Mouse (Mus musculus) neural tube, embryonic 13.5 days (tissue): Measurements from ENCODE around the gene Insl6. TPM values are rescaled to one million over a fixed set of nuclear protein-coding genes. Genes with fewer than 3 reads are reported as not detected.

Experiments
- ATAC-seq: fragments of 200-750 bp; cut with Nextera tagmentation; 2 replicates; pipeline ENCODE4 v1.8.0; 2017; ENCODE audit warnings: low read depth, mild to moderate bottlenecking, moderate TSS enrichment, moderate library complexity
- H3K27ac ChIP-seq: fragments of 300-500 bp; sonication (generic); replicated peaks from 2 replicates; pipeline ENCODE4 v1.5.1; 2015; ENCODE audit warnings: moderate library complexity, mild to moderate bottlenecking, inconsistent platforms
- H3K27me3 ChIP-seq: fragments of 300-500 bp; sonication (generic); 2 replicates; pipeline ENCODE4 v1.6.1; 2015; ENCODE audit warnings: mild to moderate bottlenecking, inconsistent platforms
- H3K36me3 ChIP-seq: fragments of 300-500 bp; sonication (generic); 2 replicates; pipeline ENCODE4 v1.6.1; 2015; ENCODE audit warnings: mild to moderate bottlenecking, inconsistent platforms
- H3K4me1 ChIP-seq: fragments of 300-500 bp; sonication (generic); replicated peaks from 2 replicates; pipeline ENCODE4 v1.6.1; 2015; ENCODE audit warnings: inconsistent platforms
- H3K4me2 ChIP-seq: fragments of 300-500 bp; sonication (generic); 2 replicates; pipeline ENCODE4 v1.6.1; 2015; ENCODE audit warnings: inconsistent platforms, mild to moderate bottlenecking, moderate library complexity
- H3K4me3 ChIP-seq: fragments of 300-500 bp; sonication (generic); 2 replicates; pipeline ENCODE4 v1.5.1; 2015; ENCODE audit warnings: mild to moderate bottlenecking, inconsistent platforms
- H3K9ac ChIP-seq: fragments of 300-500 bp; sonication (generic); 2 replicates; pipeline ENCODE4 v1.6.1; 2015; ENCODE audit warnings: moderate library complexity, mild to moderate bottlenecking, inconsistent platforms
- H3K9me3 ChIP-seq: fragments of 300-500 bp; sonication (generic); 2 replicates; pipeline ENCODE4 v1.6.1; 2016; ENCODE audit warnings: inconsistent platforms
- WGBS: fragments of 180-500 bp; shearing (Covaris S2); methylation state at CpG from one replicate; pipeline ENCODE4 v1.1.7; 2015; 5-methylcytosine and 5-hydroxymethylcytosine counted together
- polyA plus RNA-seq: library from polyadenylated mRNA; unstranded; fragments of >200 nt; fragmentation: Nextera tagmentation; extraction: Ambion mirVana; gene quantifications from 2 replicates; pipeline ENCODE4 v1.2.1, GENCODE M21; 2015

Insl6 gene
- polyA plus RNA-seq, 1 experiment from 2014 or later: 2.7 TPM

DNA sequence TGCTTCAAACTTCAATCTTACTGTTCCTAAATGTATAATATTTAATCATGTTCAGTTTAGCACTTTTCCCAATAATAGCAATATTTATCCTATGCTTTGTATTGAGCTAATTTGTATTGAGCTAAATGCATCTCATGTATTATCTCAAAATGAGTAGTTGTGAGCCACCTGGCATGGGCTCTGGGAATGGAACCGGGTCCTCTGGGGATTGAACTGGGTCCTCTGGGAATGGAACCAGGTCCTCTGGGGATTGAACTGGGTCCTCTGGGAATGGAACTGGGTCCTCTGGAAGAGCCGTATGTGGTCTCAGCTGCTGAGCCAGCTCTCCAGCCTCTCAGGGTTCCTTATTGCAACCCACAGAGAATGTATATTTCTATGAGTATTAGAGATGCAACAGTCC, 23.0 kb downstream of the Insl6 start:
- Histone ChIP-seq H3K9ac (no peak overlapping the region), H3K4me3 (no peak overlapping the region), H3K4me2 (no peak overlapping the region), H3K9me3 (no peaks in the 10 kb centered on the region), H3K4me1 (no peaks in the 10 kb centered on the region), H3K27ac (no peak overlapping the region), H3K27me3 (no peaks in the 10 kb centered on the region), H3K36me3 (peaks cover 65% of the 10 kb centered on the region)
- no peak for ATAC-seq
- WGBS: 94% methylated on average over 2 of the region's 2 CpGs

DNA sequence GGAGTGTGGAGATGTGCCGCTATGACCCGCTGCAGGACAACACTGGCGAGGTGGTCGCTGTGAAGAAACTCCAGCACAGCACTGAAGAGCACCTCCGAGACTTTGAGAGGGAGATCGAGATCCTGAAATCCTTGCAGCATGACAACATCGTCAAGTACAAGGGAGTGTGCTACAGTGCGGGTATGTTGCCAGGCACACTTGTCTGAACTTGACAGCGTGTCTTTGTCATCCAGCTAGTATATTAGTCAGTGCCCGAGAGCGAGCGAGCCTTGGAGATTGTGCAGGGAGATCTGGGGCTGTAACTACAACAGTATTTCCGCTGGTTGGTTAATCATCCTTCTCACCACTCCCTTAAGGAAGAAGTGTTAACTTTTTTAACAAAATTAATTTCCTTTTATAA, 24.2 kb downstream of the Insl6 start:
- no peak overlapping the region for H3K4me2 ChIP-seq
- 90% methylated on average over 13 of the region's 13 CpGs for WGBS
- peaks cover 70% of the 10 kb centered on the region for H3K36me3 ChIP-seq
- no peaks in the 10 kb centered on the region for H3K9me3 ChIP-seq
- ATAC-seq: no peak
- no peak overlapping the region for H3K4me3 ChIP-seq
- no peak overlapping the region for H3K9ac ChIP-seq
- no peaks in the 10 kb centered on the region for H3K27me3 ChIP-seq
- no peaks in the 10 kb centered on the region for H3K4me1 ChIP-seq
- H3K27ac ChIP-seq: no peak overlapping the region

DNA sequence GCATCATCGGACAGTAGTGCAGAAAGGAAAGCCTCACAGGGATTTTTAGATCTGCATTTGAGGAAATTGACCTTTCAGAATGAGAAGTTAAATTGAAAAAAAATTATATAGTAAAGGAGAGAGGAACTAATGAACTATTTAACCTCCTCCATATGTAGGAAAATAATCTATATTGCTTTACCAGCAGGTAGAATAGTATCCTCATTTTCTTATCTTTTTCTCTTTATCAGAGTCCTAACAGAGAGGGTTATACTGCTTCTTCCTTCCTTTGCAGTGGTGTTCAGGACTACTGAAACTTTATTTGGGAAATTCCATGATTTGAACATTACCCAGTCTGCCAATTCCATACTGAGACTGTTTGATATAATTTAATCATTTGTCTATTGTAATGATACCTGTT, 27.8 kb downstream of the Insl6 start:
- Histone ChIP-seq H3K9ac (no peak overlapping the region), H3K27me3 (no peaks in the 10 kb centered on the region), H3K4me3 (no peak overlapping the region), H3K36me3 (peaks cover 65% of the 10 kb centered on the region), H3K4me2 (no peak overlapping the region), H3K27ac (no peak overlapping the region), H3K4me1 (no peaks in the 10 kb centered on the region), H3K9me3 (no peaks in the 10 kb centered on the region)
- WGBS: 93% methylated on average over 1 of the region's 1 CpGs
- ATAC-seq: no peak

DNA sequence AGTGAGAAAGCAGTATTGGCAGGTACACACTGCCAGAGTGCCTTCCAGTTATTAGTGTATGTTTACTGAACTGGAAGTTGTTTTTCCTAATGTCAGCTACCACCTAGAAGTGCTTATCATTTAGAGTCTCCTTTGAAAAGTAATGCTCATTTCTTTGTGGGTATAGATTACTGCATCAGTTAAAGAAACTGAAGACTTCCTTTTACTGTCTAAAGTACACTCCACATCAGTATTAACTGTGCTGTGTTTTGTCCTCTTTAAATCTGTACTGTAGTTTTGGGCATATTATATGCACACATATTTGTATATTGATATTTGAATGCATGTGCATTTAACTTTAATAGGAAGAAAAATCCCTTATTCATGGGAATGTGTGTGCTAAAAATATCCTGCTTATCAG, 29.0 kb downstream of the Insl6 start:
- no peaks in the 10 kb centered on the region for H3K27me3 ChIP-seq
- H3K27ac ChIP-seq: no peak overlapping the region
- no peak for ATAC-seq
- H3K36me3 ChIP-seq: peaks cover 70% of the 10 kb centered on the region
- H3K4me3 ChIP-seq: no peak overlapping the region
- H3K4me2 ChIP-seq: no peak overlapping the region
- no peaks in the 10 kb centered on the region for H3K4me1 ChIP-seq
- H3K9me3 ChIP-seq: no peaks in the 10 kb centered on the region
- H3K9ac ChIP-seq: no peak overlapping the region

DNA sequence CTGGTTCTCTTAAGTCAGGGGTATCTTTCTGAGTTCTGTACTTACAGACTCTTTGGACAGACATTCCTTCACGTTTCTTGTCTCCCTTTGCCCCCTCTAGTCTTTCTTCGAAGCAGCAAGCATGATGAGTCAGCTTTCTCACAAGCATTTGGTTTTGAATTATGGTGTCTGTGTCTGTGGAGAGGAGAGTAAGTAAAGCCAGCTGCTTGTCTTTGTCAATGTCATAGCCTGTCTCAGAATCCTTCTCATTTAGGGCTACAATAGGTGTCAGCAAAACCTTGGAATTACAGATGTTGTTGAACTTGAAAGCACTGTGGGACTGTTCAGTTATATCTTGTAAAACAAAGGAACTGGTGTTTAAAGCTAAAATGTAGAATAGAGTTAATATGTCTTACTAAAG, 30.4 kb downstream of the Insl6 start:
- Histone ChIP-seq H3K4me3 (no peak overlapping the region), H3K27me3 (no peaks in the 10 kb centered on the region), H3K4me1 (no peaks in the 10 kb centered on the region), H3K9ac (no peak overlapping the region), H3K36me3 (peaks cover 67% of the 10 kb centered on the region), H3K27ac (no peak overlapping the region), H3K4me2 (no peak overlapping the region), H3K9me3 (no peaks in the 10 kb centered on the region)
- WGBS: 57% methylated on average over 2 of the region's 2 CpGs
- no peak for ATAC-seq

DNA sequence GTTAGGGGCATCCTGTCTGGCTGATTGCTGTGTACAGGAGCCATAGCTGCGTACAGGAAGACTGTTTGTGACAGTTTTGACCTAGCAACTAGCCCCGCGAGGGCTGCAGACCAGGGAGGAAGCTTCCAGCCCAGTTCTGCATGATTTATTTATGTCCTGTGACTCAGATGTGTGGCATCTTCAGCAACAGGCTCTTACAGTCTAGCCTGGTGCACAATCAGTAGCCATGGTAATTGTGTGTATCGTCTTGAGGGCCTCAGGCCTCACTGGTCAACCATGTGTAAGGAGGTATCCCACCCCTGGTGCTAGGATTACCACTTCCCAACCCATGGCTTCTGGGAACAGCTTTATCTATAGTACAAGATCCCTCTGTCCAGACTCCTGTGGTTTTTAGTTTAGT, 32.6 kb downstream of the Insl6 start:
- H3K36me3 ChIP-seq: peaks cover 56% of the 10 kb centered on the region

DNA sequence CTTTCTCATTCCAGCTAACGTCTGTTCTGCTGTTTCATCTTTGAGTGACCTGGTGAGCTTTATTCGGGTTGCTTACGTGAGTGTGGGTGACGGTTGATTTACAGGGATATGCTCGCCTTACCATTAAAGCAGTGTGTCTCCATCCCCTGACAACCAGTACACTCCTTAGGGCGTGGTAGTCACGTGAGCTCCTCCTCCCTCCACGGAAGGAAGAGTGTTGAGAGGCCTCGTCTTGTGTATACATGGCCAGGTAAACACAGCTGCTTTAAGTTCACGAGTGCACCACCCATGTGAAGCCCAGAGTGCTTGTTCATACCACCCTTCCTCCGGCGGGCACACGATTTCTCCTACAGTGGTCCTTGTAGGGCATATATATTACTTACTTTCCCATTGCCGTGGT, 33.6 kb downstream of the Insl6 start:
- H3K27ac ChIP-seq: no peak overlapping the region
- no peaks in the 10 kb centered on the region for H3K4me1 ChIP-seq
- peaks cover 50% of the 10 kb centered on the region for H3K36me3 ChIP-seq
- H3K9ac ChIP-seq: no peak overlapping the region
- H3K4me3 ChIP-seq: no peak overlapping the region
- H3K4me2 ChIP-seq: no peak overlapping the region
- no peaks in the 10 kb centered on the region for H3K9me3 ChIP-seq
- ATAC-seq: no peak
- no peaks in the 10 kb centered on the region for H3K27me3 ChIP-seq
- 89% methylated on average over 14 of the region's 14 CpGs for WGBS

More for the DNA sequence above, 32.6 kb downstream of the Insl6 start:
- Histone ChIP-seq H3K9ac (no peak overlapping the region), H3K27ac (no peak overlapping the region), H3K4me1 (no peaks in the 10 kb centered on the region), H3K27me3 (no peaks in the 10 kb centered on the region), H3K4me3 (no peak overlapping the region), H3K9me3 (no peaks in the 10 kb centered on the region), H3K4me2 (no peak overlapping the region)
- 80% methylated on average over 4 of the region's 4 CpGs for WGBS
- no peak for ATAC-seq

DNA sequence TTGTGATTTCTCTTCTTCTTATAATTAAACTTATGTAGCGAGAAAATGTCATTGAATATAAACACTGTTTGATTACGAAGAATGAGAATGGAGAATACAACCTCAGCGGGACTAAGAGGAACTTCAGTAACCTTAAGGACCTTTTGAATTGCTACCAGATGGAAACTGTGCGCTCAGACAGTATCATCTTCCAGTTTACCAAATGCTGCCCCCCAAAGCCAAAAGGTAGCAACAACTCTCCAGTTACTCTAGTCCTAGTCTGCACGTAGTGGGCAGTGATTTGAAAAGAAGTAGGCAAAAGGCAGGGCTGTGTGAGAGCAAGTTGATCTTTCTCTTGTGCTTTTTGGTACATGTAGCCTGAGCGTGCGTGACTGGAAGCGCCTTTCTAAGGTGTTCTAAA, 37.3 kb downstream of the Insl6 start:
- Histone ChIP-seq H3K4me2 (no peak overlapping the region), H3K27ac (no peak overlapping the region), H3K9ac (no peak overlapping the region), H3K4me1 (peaks cover 6% of the 10 kb centered on the region; the same call in 1 of the 2 replicates), H3K9me3 (no peaks in the 10 kb centered on the region), H3K36me3 (peaks cover 50% of the 10 kb centered on the region), H3K4me3 (no peak overlapping the region), H3K27me3 (no peaks in the 10 kb centered on the region)
- ATAC-seq: no peak
- WGBS: 72% methylated on average over 8 of the region's 8 CpGs

DNA sequence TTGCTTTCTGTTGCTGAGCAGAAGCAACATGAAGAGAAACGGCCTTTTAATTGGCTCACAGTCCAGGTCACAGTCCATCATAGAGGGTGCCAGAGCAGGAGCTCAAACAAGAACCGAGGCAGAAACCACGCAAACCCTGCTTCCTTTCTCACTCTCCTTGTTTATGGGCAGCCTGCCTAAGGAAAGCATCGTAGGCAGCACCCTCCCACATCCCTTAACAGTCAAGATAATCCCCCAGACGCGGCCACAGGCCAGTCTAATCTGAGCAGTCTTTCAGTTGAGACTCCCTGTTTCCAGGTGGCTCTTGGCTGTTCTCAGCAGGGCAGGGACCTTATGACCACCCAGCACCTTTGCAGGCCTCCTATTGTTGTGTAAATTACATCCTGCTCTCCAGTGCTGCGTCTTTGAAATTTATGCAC, 39.7 kb downstream of the Insl6 start:
- 27% methylated on average over 7 of the region's 7 CpGs for WGBS
- H3K4me2 ChIP-seq: no peak overlapping the region
- no peak overlapping the region for H3K27ac ChIP-seq
- H3K4me1 ChIP-seq: peaks cover 6% of the 10 kb centered on the region; the same call in 1 of the 2 replicates
- H3K9ac ChIP-seq: no peak overlapping the region
- no peaks in the 10 kb centered on the region for H3K27me3 ChIP-seq
- H3K9me3 ChIP-seq: no peaks in the 10 kb centered on the region
- H3K36me3 ChIP-seq: peaks cover 39% of the 10 kb centered on the region
- H3K4me3 ChIP-seq: no peak overlapping the region
- ATAC-seq: no peak

DNA sequence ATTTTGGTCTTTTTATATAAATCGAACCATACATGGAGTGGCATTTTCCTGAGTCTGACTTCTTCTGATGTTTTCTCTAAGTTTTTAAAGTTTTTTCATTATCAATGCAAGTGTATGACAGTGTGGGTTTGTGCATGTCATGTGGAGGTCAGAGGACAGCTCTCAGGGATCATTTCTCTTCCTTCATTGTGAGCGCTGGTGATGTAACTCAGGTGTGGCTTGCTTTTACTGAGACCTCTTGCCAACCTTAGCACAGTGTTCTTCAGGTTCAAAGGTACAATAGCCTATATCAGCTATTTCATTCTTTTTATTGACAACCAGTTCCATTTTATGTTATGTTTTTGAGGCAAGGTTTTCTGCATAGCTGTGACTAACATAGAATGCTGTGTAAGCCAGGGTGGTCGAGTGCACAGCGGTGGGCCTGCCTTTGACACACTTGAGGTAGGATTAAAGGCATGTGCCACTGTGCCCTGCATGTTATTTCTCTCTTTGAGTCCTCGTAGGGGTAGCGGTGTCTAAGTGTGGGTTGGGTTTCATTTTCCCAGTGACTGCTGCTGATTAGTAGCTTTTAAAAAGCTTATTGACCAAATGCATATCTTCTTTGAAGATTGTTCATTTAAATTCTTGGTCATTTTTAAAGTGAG, 46.1 kb downstream of the Insl6 start:
- peaks cover 48% of the 10 kb centered on the region for H3K36me3 ChIP-seq
- WGBS: 87% methylated on average over 6 of the region's 6 CpGs

DNA sequence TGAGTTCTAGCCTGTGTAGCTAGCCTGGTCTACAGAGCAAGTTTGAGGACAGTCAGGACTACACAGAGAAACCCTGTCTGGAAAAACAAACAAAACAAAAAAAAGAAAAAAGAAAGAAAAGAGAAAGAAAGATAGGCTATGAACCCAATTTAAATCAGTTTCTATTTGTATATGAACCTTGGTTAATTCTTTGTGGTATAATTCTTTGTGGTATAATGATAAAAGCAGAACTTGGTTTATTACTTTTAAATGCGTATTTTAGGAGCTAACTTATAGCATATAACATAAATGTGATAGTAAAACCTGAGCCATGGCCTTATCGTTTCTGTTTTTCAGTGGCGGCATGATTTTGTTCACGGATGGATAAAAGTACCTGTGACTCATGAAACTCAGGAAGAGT, 48.7 kb downstream of the Insl6 start:
- Histone ChIP-seq H3K9me3 (no peaks in the 10 kb centered on the region), H3K27me3 (no peaks in the 10 kb centered on the region), H3K9ac (no peak overlapping the region), H3K27ac (no peak overlapping the region), H3K36me3 (peaks cover 42% of the 10 kb centered on the region), H3K4me3 (no peak overlapping the region), H3K4me1 (no peaks in the 10 kb centered on the region), H3K4me2 (no peak overlapping the region)
- 96% methylated on average over 4 of the region's 4 CpGs for WGBS
- no peak for ATAC-seq

More for the DNA sequence above, 46.1 kb downstream of the Insl6 start:
- H3K4me2 ChIP-seq: no peak overlapping the region
- H3K27ac ChIP-seq: no peak overlapping the region
- H3K9ac ChIP-seq: no peak overlapping the region
- ATAC-seq: no peak
- no peaks in the 10 kb centered on the region for H3K4me1 ChIP-seq
- H3K27me3 ChIP-seq: no peaks in the 10 kb centered on the region
- H3K9me3 ChIP-seq: no peaks in the 10 kb centered on the region
- no peak overlapping the region for H3K4me3 ChIP-seq

DNA sequence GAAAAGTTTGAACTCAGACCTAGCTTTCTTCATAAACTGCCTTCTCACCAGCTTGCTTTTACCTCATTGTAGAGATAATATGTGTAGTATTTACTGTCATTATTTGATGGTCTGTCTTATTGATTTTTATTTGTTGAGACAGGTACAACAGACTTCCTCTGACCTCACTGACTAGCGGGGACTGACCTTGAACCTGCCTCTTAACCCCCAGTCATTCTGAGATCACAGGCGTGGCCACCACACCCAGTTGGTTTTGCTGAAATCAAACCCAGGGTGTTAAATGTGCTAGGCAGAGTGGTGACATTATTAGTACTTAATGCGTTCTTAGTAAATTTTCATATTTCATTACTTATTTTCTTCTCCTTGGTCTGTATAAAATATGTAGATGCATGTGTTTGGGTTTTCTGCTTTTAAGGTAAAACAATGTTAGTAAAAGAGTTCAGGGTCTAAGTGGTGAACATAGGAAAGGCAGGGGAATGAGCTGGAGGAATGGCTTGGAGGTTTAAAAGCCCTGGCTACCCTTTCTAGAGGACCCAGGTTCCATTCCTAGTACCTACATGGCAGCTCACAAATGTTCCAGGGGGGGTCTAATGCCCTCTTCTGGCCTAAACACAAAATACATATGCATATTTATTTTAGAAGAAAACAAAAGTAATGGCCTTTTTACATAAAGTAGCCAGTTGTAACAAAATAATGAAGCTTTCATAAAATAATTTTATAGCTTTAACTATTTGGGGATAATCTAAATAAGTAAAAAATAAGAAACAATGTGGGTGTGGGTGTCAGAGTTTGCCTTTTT, 52.9 kb downstream of the Insl6 start:
- H3K36me3 ChIP-seq: peaks cover 27% of the 10 kb centered on the region
- H3K27me3 ChIP-seq: no peaks in the 10 kb centered on the region
- no peak overlapping the region for H3K4me2 ChIP-seq
- WGBS: 87% methylated on average over 3 of the region's 3 CpGs
- H3K27ac ChIP-seq: no peak overlapping the region
- no peak overlapping the region for H3K9ac ChIP-seq
- no peak overlapping the region for H3K4me3 ChIP-seq
- no peaks in the 10 kb centered on the region for H3K9me3 ChIP-seq
- no peaks in the 10 kb centered on the region for H3K4me1 ChIP-seq
- ATAC-seq: no peak
